Mouse (Mus musculus): ENCODE results near the gene Tpp1. TPM values are rescaled to one million over a fixed set of nuclear protein-coding genes. Genes with fewer than 3 reads are reported as not detected.
A peak's percentile ranks its signal among the peaks of the same experiment; 100 is the strongest.

Gene Tpp1
- 47.4 and 49.5 TPM in 2 replicates for polyA plus RNA-seq (2016; fragmentation: Nextera tagmentation; extraction: Ambion mirVana)

GRCm38 (mm10) chr7:105751491-105752433, at the start of gene Tpp1:
Gene Tpp1 (minus strand): TSS chr7:105752235.
- Histone ChIP-seq H3K27me3 (no peaks in the 10 kb centered on the region), H3K36me3 (peaks cover 64% of the 10 kb centered on the region), H3K4me2 (replicated peaks) (peak within 1 kb of the TSS; percentile 66), H3K9ac (peak within 1 kb of the TSS; percentile 68), H3K4me1 (peaks cover 14% of the 10 kb centered on the region), H3K27ac (0 out of 2 replicates have a peak within 1 kb of the TSS, but pooled peaks have one; percentile 31), H3K4me3 (peak within 1 kb of the TSS; percentile 50), H3K9me3 (replicated peaks) (no peaks in the 10 kb centered on the region)
- peak; percentile 91 for ATAC-seq (ENCODE audit: low FRiP score)
- WGBS, result 22% methylated on average over 20 of the region's 20 CpGs

- Histone ChIP-seq H3K9me3 (replicated peaks) (no peaks in the 10 kb centered on the region), H3K27ac (no peak overlapping the region), H3K9ac (no peak overlapping the region), H3K27me3 (no peaks in the 10 kb centered on the region), H3K4me1 (no peaks in the 10 kb centered on the region), H3K4me2 (replicated peaks) (no peak overlapping the region), H3K4me3 (no peak overlapping the region), H3K36me3 (no peaks in the 10 kb centered on the region)
- no peak for ATAC-seq (ENCODE audit: low FRiP score)
- 96% methylated on average over 3 of the region's 3 CpGs for WGBS
Measured at GRCm38 (mm10) chr7:105796972-105797371, 44.9 kb upstream of the Tpp1 start.

- Histone ChIP-seq H3K9me3 (replicated peaks) (no peaks in the 10 kb centered on the region), H3K9ac (no peak overlapping the region)
- WGBS, result 19% methylated on average over 7 of the region's 7 CpGs
Measured at GRCm38 (mm10) chr7:105795759-105796366, 43.8 kb upstream of the Tpp1 start.

GRCm38 (mm10) chr7:105793701-105794100, 41.7 kb upstream of the Tpp1 start:
- Histone ChIP-seq H3K4me3 (no peak overlapping the region), H3K4me2 (replicated peaks) (no peak overlapping the region), H3K27me3 (no peaks in the 10 kb centered on the region), H3K27ac (no peak overlapping the region), H3K36me3 (no peaks in the 10 kb centered on the region), H3K9me3 (replicated peaks) (no peaks in the 10 kb centered on the region), H3K4me1 (no peaks in the 10 kb centered on the region), H3K9ac (no peak overlapping the region)
- WGBS, result 73% methylated on average over 7 of the region's 7 CpGs
- ATAC-seq (ENCODE audit: low FRiP score), result no peak

More at GRCm38 (mm10) chr7:105795759-105796366, 43.8 kb upstream of the Tpp1 start:
- no peak overlapping the region for H3K4me2 ChIP-seq (replicated peaks)
- no peak for ATAC-seq (ENCODE audit: low FRiP score)
- no peak overlapping the region for H3K27ac ChIP-seq
- no peaks in the 10 kb centered on the region for H3K4me1 ChIP-seq
- H3K27me3 ChIP-seq, result no peaks in the 10 kb centered on the region
- H3K4me3 ChIP-seq, result no peak overlapping the region
- H3K36me3 ChIP-seq, result no peaks in the 10 kb centered on the region

GRCm38 (mm10) chr7:105791147-105791546, 39.1 kb upstream of the Tpp1 start:
- no peak overlapping the region for H3K4me3 ChIP-seq
- no peak for ATAC-seq (ENCODE audit: low FRiP score)
- peaks cover 3% of the 10 kb centered on the region for H3K4me1 ChIP-seq
- H3K9me3 ChIP-seq (replicated peaks), result no peaks in the 10 kb centered on the region
- no peak overlapping the region for H3K27ac ChIP-seq
- 83% methylated on average over 1 of the region's 1 CpGs for whole genome bisulfite sequencing
- no peaks in the 10 kb centered on the region for H3K27me3 ChIP-seq
- H3K4me2 ChIP-seq (replicated peaks), result no peak overlapping the region
- no peak overlapping the region for H3K9ac ChIP-seq
- H3K36me3 ChIP-seq, result no peaks in the 10 kb centered on the region

- no peaks in the 10 kb centered on the region for H3K27me3 ChIP-seq
- peak; percentile 81 for ATAC-seq (ENCODE audit: low FRiP score)
- 1% methylated on average over 36 of the region's 97 CpGs for WGBS
- peak within 1 kb of the TSS; percentile 95 for H3K27ac ChIP-seq
- H3K4me1 ChIP-seq, result peaks cover 39% of the 10 kb centered on the region
- H3K4me3 ChIP-seq, result peak within 1 kb of the TSS; percentile 93
- H3K9ac ChIP-seq, result peak within 1 kb of the TSS; percentile 99
- H3K4me2 ChIP-seq (replicated peaks), result peak within 1 kb of the TSS; percentile 59
- H3K9me3 ChIP-seq (replicated peaks), result no peaks in the 10 kb centered on the region
- H3K36me3 ChIP-seq, result peaks cover 25% of the 10 kb centered on the region
Measured at GRCm38 (mm10) chr7:105787285-105788140, 35.5 kb upstream of the Tpp1 start, which contains the start of gene Dchs1. Gene Dchs1 (minus strand): TSS chr7:105787654.

GRCm38 (mm10) chr7:105786506-105787284, 34.7 kb upstream of the Tpp1 start:
- Histone ChIP-seq H3K9ac (peak overlapping the region; percentile 99), H3K9me3 (replicated peaks) (no peaks in the 10 kb centered on the region), H3K27me3 (no peaks in the 10 kb centered on the region), H3K4me1 (peaks cover 40% of the 10 kb centered on the region), H3K4me3 (peak overlapping the region; percentile 93), H3K4me2 (replicated peaks) (peak overlapping the region; percentile 59), H3K36me3 (peaks cover 33% of the 10 kb centered on the region), H3K27ac (peak overlapping the region; percentile 95)
- 4% methylated on average over 18 of the region's 20 CpGs for WGBS
- peak; percentile 82 for ATAC-seq (ENCODE audit: low FRiP score)

GRCm38 (mm10) chr7:105784556-105784955, 32.5 kb upstream of the Tpp1 start:
- Histone ChIP-seq H3K9me3 (replicated peaks) (no peaks in the 10 kb centered on the region), H3K4me3 (peak overlapping the region; percentile 93), H3K4me1 (peaks cover 40% of the 10 kb centered on the region), H3K36me3 (peaks cover 54% of the 10 kb centered on the region), H3K4me2 (replicated peaks) (peak overlapping the region; percentile 59), H3K27ac (0 out of 2 replicates have a peak overlapping the region, but pooled peaks have one; percentile 7), H3K9ac (peak overlapping the region; percentile 36; the same call in 1 of the 2 replicates), H3K27me3 (no peaks in the 10 kb centered on the region)
- 11% methylated on average over 4 of the region's 4 CpGs for WGBS
- no peak for ATAC-seq (ENCODE audit: low FRiP score)

GRCm38 (mm10) chr7:105783861-105784260, 31.8 kb upstream of the Tpp1 start:
- Histone ChIP-seq H3K9me3 (replicated peaks) (no peaks in the 10 kb centered on the region), H3K4me3 (0 out of 2 replicates have a peak overlapping the region, but pooled peaks have one; percentile 93), H3K9ac (no peak overlapping the region), H3K27me3 (no peaks in the 10 kb centered on the region), H3K4me2 (replicated peaks) (peak overlapping the region; percentile 59), H3K4me1 (peaks cover 47% of the 10 kb centered on the region), H3K36me3 (peaks cover 60% of the 10 kb centered on the region), H3K27ac (no peak overlapping the region)
- ATAC-seq (ENCODE audit: low FRiP score), result no peak
- 38% methylated on average over 4 of the region's 4 CpGs for WGBS

- H3K36me3 ChIP-seq, result peaks cover 51% of the 10 kb centered on the region
- peak overlapping the region; percentile 37 for H3K4me2 ChIP-seq (replicated peaks)
- peak; percentile 59 for ATAC-seq (ENCODE audit: low FRiP score)
- H3K4me1 ChIP-seq, result peaks cover 53% of the 10 kb centered on the region
- H3K9me3 ChIP-seq (replicated peaks), result no peaks in the 10 kb centered on the region
- peak overlapping the region; percentile 41 for H3K9ac ChIP-seq
- 0 out of 2 replicates have a peak overlapping the region, but pooled peaks have one; percentile 14 for H3K4me3 ChIP-seq
- H3K27me3 ChIP-seq, result no peaks in the 10 kb centered on the region
- 40% methylated on average over 4 of the region's 4 CpGs for WGBS
- peak overlapping the region; percentile 82 for H3K27ac ChIP-seq
Measured at GRCm38 (mm10) chr7:105778553-105779265, 26.7 kb upstream of the Tpp1 start.
